Comparison of ENCODE assay signal across 16 mouse cellular contexts in genomic region chr17:5959096-5959495, GRCm38 (mm10). TPM values are rescaled to one million over a fixed set of nuclear protein-coding genes. Genes with fewer than 3 reads are reported as not detected.
A peak's percentile ranks its signal among the peaks of the same experiment; 100 is the strongest.
DNase-seq lines count a peak whose midpoint lies in the region; ATAC-seq and TF ChIP-seq lines count a peak whose summit lies in the region.
"Had no signal": no experiment of that assay in that cellular context is flagged by ENCODE, and none has a peak within 500 bp of the region (broad histone marks: within the 10 kb centered on the region; RNA-seq: fewer than 3 reads in every experiment).

No protein-coding gene starts in this region.

- no peak overlapping the region for H3K9ac ChIP-seq in heart, postnatal 0 days (replicated peaks; ENCODE audit: low read depth, low read length)
- no peak overlapping the region for H3K9ac ChIP-seq in intestine, postnatal 0 days (ENCODE audit: low read depth, low read length)
- H3K9ac ChIP-seq in hindbrain, embryonic 16.5 days (ENCODE audit: low read depth, low read length): no peak overlapping the region
- H3K9ac ChIP-seq: embryonic facial prominence, embryonic 12.5 days; forebrain, embryonic 15.5 days; liver, embryonic 15.5 days had no signal

- WGBS in heart, postnatal 0 days: 63% methylated on average over 7 of the region's 7 CpGs
- WGBS in intestine, postnatal 0 days: 31% methylated on average over 7 of the region's 7 CpGs
- 75% methylated on average over 7 of the region's 7 CpGs for WGBS in hindbrain, embryonic 16.5 days

- no peak for DNase-seq in heart, postnatal 0 days (ENCODE audit: low spot score)
- no peak for DNase-seq in heart, adult 9 months (ENCODE audit: low spot score in 2 of 2)
- peak; percentile 65 to 80 for DNase-seq in urinary bladder, adult 18-20 months (ENCODE audit: low spot score in 2 of 2)
- no peak for DNase-seq in urinary bladder, postnatal 10 days (ENCODE audit: low spot score)
- peak; percentile 62 for DNase-seq in urinary bladder, postnatal 25 days (ENCODE audit: low spot score)
- no peak for DNase-seq in left cerebral cortex, postnatal 10 days (ENCODE audit: extremely low spot score in 1 of 2, low spot score in 2 of 2)
- DNase-seq: B cell, adult 2 months; cerebellum, adult 9-11 months; kidney, adult 11 months; left cerebral cortex, postnatal 4 days had no signal

- no peak for TF ChIP-seq EP300 in heart, postnatal 0 days (IDR thresholded peaks at IDR 0.05; ENCODE audit: low read depth)

- H3K9me3 ChIP-seq in heart, postnatal 0 days (replicated peaks; ENCODE audit: control insufficient read depth, low read length): no peaks in the 10 kb centered on the region
- H3K9me3 ChIP-seq in intestine, postnatal 0 days (ENCODE audit: control insufficient read depth): no peaks in the 10 kb centered on the region
- no peaks in the 10 kb centered on the region for H3K9me3 ChIP-seq in hindbrain, embryonic 16.5 days (ENCODE audit: control insufficient read depth, low read length)
- H3K9me3 ChIP-seq: embryonic facial prominence, embryonic 12.5 days; forebrain, embryonic 15.5 days; liver, embryonic 15.5 days had no signal

- intact Hi-C loops in left cerebral cortex, postnatal 10 days (cut with DNase I): no loop called here

- H3K27ac ChIP-seq in heart, postnatal 0 days (ENCODE audit: low read depth): peak overlapping the region; percentile 43; the same call in 1 of the 2 replicates
- H3K27ac ChIP-seq in intestine, postnatal 0 days (ENCODE audit: low read depth, low read length): 0 out of 2 replicates have a peak overlapping the region, but pooled peaks have one; percentile 2
- H3K27ac ChIP-seq in hindbrain, embryonic 16.5 days (ENCODE audit: low read depth, low read length): no peak overlapping the region
- H3K27ac ChIP-seq: forebrain, embryonic 15.5 days; liver, embryonic 15.5 days had no signal

- peaks cover 13% of the 10 kb centered on the region for H3K4me1 ChIP-seq in heart, postnatal 0 days (ENCODE audit: control insufficient read depth, insufficient read depth)
- H3K4me1 ChIP-seq in intestine, postnatal 0 days (replicated peaks; ENCODE audit: control insufficient read depth, insufficient read depth, low read length): no peaks in the 10 kb centered on the region
- H3K4me1 ChIP-seq in hindbrain, embryonic 16.5 days (ENCODE audit: control insufficient read depth, insufficient read depth, low read depth, low read length): no peaks in the 10 kb centered on the region
- H3K4me1 ChIP-seq: forebrain, embryonic 15.5 days had no signal

- H3K36me3 ChIP-seq in heart, postnatal 0 days (replicated peaks; ENCODE audit: control insufficient read depth, insufficient read depth, low read length): no peaks in the 10 kb centered on the region; the same call in 1 of the 2 replicates
- no peaks in the 10 kb centered on the region for H3K36me3 ChIP-seq in intestine, postnatal 0 days (ENCODE audit: control insufficient read depth, insufficient read depth)
- H3K36me3 ChIP-seq in hindbrain, embryonic 16.5 days (ENCODE audit: control insufficient read depth, insufficient read depth, low read length): no peaks in the 10 kb centered on the region
- H3K36me3 ChIP-seq: embryonic facial prominence, embryonic 12.5 days; forebrain, embryonic 15.5 days; liver, embryonic 15.5 days had no signal

- no peaks in the 10 kb centered on the region for H3K27me3 ChIP-seq in heart, postnatal 0 days (ENCODE audit: control insufficient read depth, insufficient read depth, low read length)
- H3K27me3 ChIP-seq in intestine, postnatal 0 days (replicated peaks; ENCODE audit: control insufficient read depth, insufficient read depth, low read length): no peaks in the 10 kb centered on the region
- no peaks in the 10 kb centered on the region for H3K27me3 ChIP-seq in hindbrain, embryonic 16.5 days (replicated peaks; ENCODE audit: control insufficient read depth, insufficient read depth, low read length)
- H3K27me3 ChIP-seq: embryonic facial prominence, embryonic 12.5 days; forebrain, embryonic 15.5 days; liver, embryonic 15.5 days had no signal

- H3K4me2 ChIP-seq in heart, postnatal 0 days (ENCODE audit: low read depth, low read length): no peak overlapping the region
- H3K4me2 ChIP-seq in intestine, postnatal 0 days (replicated peaks; ENCODE audit: low read depth): 0 out of 2 replicates have a peak overlapping the region, but pooled peaks have one; percentile 27
- no peak overlapping the region for H3K4me2 ChIP-seq in hindbrain, embryonic 16.5 days (ENCODE audit: low read length)
- H3K4me2 ChIP-seq: embryonic facial prominence, embryonic 12.5 days; forebrain, embryonic 15.5 days; liver, embryonic 15.5 days; midbrain, embryonic 11.5 days had no signal

- ATAC-seq in heart, postnatal 0 days (ENCODE audit: insufficient read depth, low read depth): no peak
- ATAC-seq in intestine, postnatal 0 days: peak; percentile 51
- no peak for ATAC-seq in hindbrain, embryonic 16.5 days
- ATAC-seq: forebrain, embryonic 15.5 days had no signal

- no peak for TF ChIP-seq CTCF in heart, postnatal 0 days (IDR thresholded peaks at IDR 0.05; ENCODE audit: low read depth)
- TF ChIP-seq CTCF in intestine, postnatal 0 days (IDR thresholded peaks at IDR 0.05; ENCODE audit: low read depth): no peak

- H3K4me3 ChIP-seq in heart, postnatal 0 days (ENCODE audit: low read depth, low read length): no peak overlapping the region
- H3K4me3 ChIP-seq in intestine, postnatal 0 days (ENCODE audit: low read depth, low read length): no peak overlapping the region
- no peak overlapping the region for H3K4me3 ChIP-seq in hindbrain, embryonic 16.5 days (ENCODE audit: low read length)
- H3K4me3 ChIP-seq: embryonic facial prominence, embryonic 12.5 days; forebrain, embryonic 15.5 days; liver, embryonic 15.5 days had no signal

RNA-seq across cellular contexts. Expression of gene Synj2, which starts 18.0 kb away (rescaled TPM):
- total RNA-seq in heart, postnatal 0 days (2014; rRNA removed; ENCODE audit: low replicate concordance): 14.7 and 15.9 TPM in 2 replicates
- polyA plus RNA-seq in heart, postnatal 0 days (2015; fragmentation: Nextera tagmentation; extraction: Ambion mirVana): 4.1 and 4.8 TPM in 2 replicates
- 2.1 and 2.6 TPM in 2 replicates for polyA plus RNA-seq in intestine, postnatal 0 days (2015; fragmentation: Nextera tagmentation; extraction: Ambion mirVana)
- 10 to 100 TPM; 32.8 to 34.8 TPM for total RNA-seq in left cerebral cortex, postnatal 10 days (2021)
- polyA plus RNA-seq in hindbrain, embryonic 16.5 days (2015; fragmentation: Nextera tagmentation; extraction: Ambion mirVana): 1.9 and 2.1 TPM in 2 replicates

Comparison
In these comparisons a context has a peak if more than half of its experiments do, and no peak if none do; other contexts are left out.
1. DNase-seq: peak in urinary bladder, adult 18-20 months (2 of 2) and urinary bladder, postnatal 25 days (single experiment); none in heart, postnatal 0 days (single experiment), heart, adult 9 months (0 of 2), urinary bladder, postnatal 10 days (single experiment) and left cerebral cortex, postnatal 10 days (0 of 2).